ENCODE assay signal across 8 mouse cellular contexts in genomic region chr11:19026581-19027561, GRCm38 (mm10). TPM values are rescaled to one million over a fixed set of nuclear protein-coding genes. Genes with fewer than 3 reads are reported as not detected.
DNase-seq lines count a peak whose midpoint lies in the region; ATAC-seq lines count a peak whose summit lies in the region.

No protein-coding gene starts in this region.

- peak overlapping the region; percentile 84 for H3K27ac ChIP-seq in heart, embryonic 11.5 days (ENCODE audit: low read depth, low read length)
- H3K27ac ChIP-seq in stomach, embryonic 16.5 days (ENCODE audit: low read length) = peak overlapping the region; percentile 79

- no peaks in the 10 kb centered on the region for H3K36me3 ChIP-seq in heart, embryonic 11.5 days (ENCODE audit: control insufficient read depth, insufficient read depth, low read length)
- no peaks in the 10 kb centered on the region for H3K36me3 ChIP-seq in stomach, embryonic 16.5 days (ENCODE audit: control insufficient read depth, insufficient read depth, low read length)

- H3K4me3 ChIP-seq in heart, embryonic 11.5 days (ENCODE audit: low read depth, low read length) = peak overlapping the region; percentile 48
- H3K4me3 ChIP-seq in stomach, embryonic 16.5 days (replicated peaks; ENCODE audit: low read length) = peak overlapping the region; percentile 58

- DNase-seq in thymus, postnatal 0 days (ENCODE audit: low spot score) = peak; percentile 17
- DNase-seq in thymus, postnatal 14 days = no peak
- peak; percentile 88 for DNase-seq in embryo, embryonic 10 days (ENCODE audit: low spot score)
- peak; percentile 85 for DNase-seq in kidney, postnatal 10 days
- no peak for DNase-seq in spleen, postnatal 10 days (ENCODE audit: low spot score in 2 of 2)

- WGBS in heart, embryonic 11.5 days (ENCODE audit: insufficient replicate concordance) = under 1% methylated on average over 58 of the region's 58 CpGs
- WGBS in stomach, embryonic 16.5 days = under 1% methylated on average over 58 of the region's 58 CpGs

- H3K9ac ChIP-seq in heart, embryonic 11.5 days (ENCODE audit: low read depth, low read length) = peak overlapping the region; percentile 89
- H3K9ac ChIP-seq in stomach, embryonic 16.5 days (ENCODE audit: low read length) = peak overlapping the region; percentile 91

- peaks cover 13% of the 10 kb centered on the region for H3K4me1 ChIP-seq in heart, embryonic 11.5 days (ENCODE audit: control insufficient read depth, insufficient read depth, low read length)
- peaks cover 12% of the 10 kb centered on the region for H3K4me1 ChIP-seq in stomach, embryonic 16.5 days (ENCODE audit: control insufficient read depth, insufficient read depth, low read length)

- ATAC-seq in heart, embryonic 11.5 days (replicated peaks; ENCODE audit: insufficient number of reproducible peaks, low FRiP score, low TSS enrichment) = peak; percentile 84
- ATAC-seq in megakaryocyte, adult 5-6 weeks (ENCODE audit: poor library complexity, severe bottlenecking) = peak; percentile 81
- ATAC-seq in stomach, embryonic 16.5 days (ENCODE audit: insufficient read depth, low FRiP score) = peak; percentile 92

- H3K9me3 ChIP-seq in heart, embryonic 11.5 days (replicated peaks; ENCODE audit: control insufficient read depth, low read length) = no peaks in the 10 kb centered on the region
- H3K9me3 ChIP-seq in stomach, embryonic 16.5 days (replicated peaks; ENCODE audit: control insufficient read depth, low read length) = no peaks in the 10 kb centered on the region

- no peaks in the 10 kb centered on the region for H3K27me3 ChIP-seq in heart, embryonic 11.5 days (ENCODE audit: control insufficient read depth, insufficient read depth, low read length)
- H3K27me3 ChIP-seq in stomach, embryonic 16.5 days (ENCODE audit: control insufficient read depth, insufficient read depth, low read length) = no peaks in the 10 kb centered on the region

- peak overlapping the region; percentile 98 for H3K4me2 ChIP-seq in heart, embryonic 11.5 days
- H3K4me2 ChIP-seq in stomach, embryonic 16.5 days (ENCODE audit: low read depth, low read length) = peak overlapping the region; percentile 100

RNA-seq across cellular contexts. Expression of gene Meis1, which starts 8.1 kb away (rescaled TPM):
- 15.6 and 16.5 TPM in 2 replicates for polyA plus RNA-seq in thymus, postnatal 0 days (2015; fragmentation: Nextera tagmentation; extraction: Ambion mirVana)
- polyA plus RNA-seq in heart, embryonic 11.5 days (2014; fragmentation: Nextera tagmentation; extraction: Ambion mirVana) = 72.8 and 89.0 TPM in 2 replicates
- 3.3 and 4.2 TPM in 2 replicates for total RNA-seq in megakaryocyte, adult 5-6 weeks (2015)
- total RNA-seq in megakaryocyte, adult 5-6 weeks (2017) = 5.9 and 6.0 TPM in 2 replicates
- 143 and 153 TPM in 2 replicates for polyA plus RNA-seq in stomach, embryonic 16.5 days (2015; fragmentation: Nextera tagmentation; extraction: Ambion mirVana)

Comparison
In these comparisons a context has a peak if more than half of its experiments do, and no peak if none do; other contexts are left out.
1. DNase-seq: peak in thymus, postnatal 0 days (single experiment), embryo, embryonic 10 days (single experiment) and kidney, postnatal 10 days (single experiment); none in thymus, postnatal 14 days (single experiment) and spleen, postnatal 10 days (0 of 2).
2. Peak in every context shown above with its lines, with median percentiles within 50 percentile points of each other: ATAC-seq.